Mouse (Mus musculus) kidney, embryonic 15.5 days (tissue): ENCODE results near the gene Adcy9. TPM values are rescaled to one million over a fixed set of nuclear protein-coding genes. Genes with fewer than 3 reads are reported as not detected.

Source experiments
- ATAC-seq: fragments of 200-750 bp; cut with Nextera tagmentation; replicated peaks from 2 replicates; pipeline ENCODE4 v1.8.0; 2017; ENCODE audit warnings: moderate TSS enrichment; ENCODE audit not compliant: low FRiP score
- H3K27ac ChIP-seq: fragments of 300-500 bp; sonication (generic); 2 replicates; pipeline ENCODE4 v1.5.1; 2015; ENCODE audit warnings: mild to moderate bottlenecking, inconsistent platforms
- H3K27me3 ChIP-seq: fragments of 300-500 bp; sonication (generic); 2 replicates; pipeline ENCODE4 v1.6.1; 2015; ENCODE audit warnings: inconsistent platforms
- H3K36me3 ChIP-seq: fragments of 300-500 bp; sonication (generic); 2 replicates; pipeline ENCODE4 v1.6.1; 2015; ENCODE audit warnings: inconsistent platforms
- H3K4me1 ChIP-seq: fragments of 300-500 bp; sonication (generic); 2 replicates; pipeline ENCODE4 v1.6.1; 2015; ENCODE audit warnings: inconsistent platforms
- H3K4me2 ChIP-seq: fragments of 300-500 bp; sonication (generic); 2 replicates; pipeline ENCODE4 v1.6.1; 2015; ENCODE audit warnings: moderate library complexity, mild to moderate bottlenecking, inconsistent platforms
- H3K4me3 ChIP-seq: fragments of 300-500 bp; sonication (generic); replicated peaks from 2 replicates; pipeline ENCODE4 v1.5.1; 2015; ENCODE audit warnings: mild to moderate bottlenecking, inconsistent platforms
- H3K9ac ChIP-seq: fragments of 300-500 bp; sonication (generic); 2 replicates; pipeline ENCODE4 v1.6.1; 2015; ENCODE audit warnings: mild to moderate bottlenecking, inconsistent platforms
- H3K9me3 ChIP-seq: fragments of 300-500 bp; sonication (generic); replicated peaks from 2 replicates; pipeline ENCODE4 v1.6.1; 2016; ENCODE audit warnings: inconsistent platforms
- WGBS: fragments of 180-500 bp; shearing (Covaris S2); methylation state at CpG from one replicate; pipeline ENCODE4 v1.1.7; 2015; ENCODE audit warnings: mixed read lengths; 5-methylcytosine and 5-hydroxymethylcytosine counted together
- polyA plus RNA-seq: library from polyadenylated mRNA; unstranded; fragments of >200 nt; fragmentation: Nextera tagmentation; extraction: Ambion mirVana; gene quantifications from 2 replicates; pipeline ENCODE4 v1.2.1, GENCODE M21; 2015

Gene Adcy9
- polyA plus RNA-seq, 1 experiment from 2014 or later: 1.2 TPM

DNA sequence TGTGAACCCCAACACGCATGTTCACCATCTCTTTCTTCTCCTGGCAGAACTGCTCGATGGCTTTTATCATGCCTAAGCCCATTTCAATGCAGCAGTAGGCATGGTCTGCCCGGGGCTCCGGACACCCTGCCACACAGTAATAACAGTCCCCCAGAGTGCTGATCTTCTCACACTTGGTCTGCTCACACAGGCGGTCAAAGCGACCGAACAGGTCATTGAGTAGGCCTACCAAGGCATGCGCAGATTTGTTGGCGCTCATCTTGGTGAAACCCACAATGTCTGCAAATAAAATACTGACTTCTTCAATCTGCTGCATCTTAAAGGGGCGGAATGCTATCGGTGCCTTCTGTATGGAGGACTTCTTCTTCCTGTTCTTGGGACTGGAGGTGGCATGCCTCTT lies 2.2 kb downstream of the Adcy9 start:
- peaks cover 43% of the 10 kb centered on the region for H3K4me1 ChIP-seq
- H3K9ac ChIP-seq: no peak overlapping the region
- no peak for ATAC-seq
- no peak overlapping the region for H3K4me2 ChIP-seq
- no peaks in the 10 kb centered on the region for H3K36me3 ChIP-seq
- H3K9me3 ChIP-seq: no peaks in the 10 kb centered on the region
- 94% methylated on average over 11 of the region's 11 CpGs for WGBS
- peaks cover 22% of the 10 kb centered on the region for H3K27me3 ChIP-seq
- H3K4me3 ChIP-seq: no peak overlapping the region
- no peak overlapping the region for H3K27ac ChIP-seq

GRCm38 (mm10) chr16:4417455-4417854 lies 2.8 kb downstream of the Adcy9 start:
- 71% methylated on average over 7 of the region's 7 CpGs for WGBS
- no peak for ATAC-seq
- H3K4me2 ChIP-seq: no peak overlapping the region
- H3K4me1 ChIP-seq: peaks cover 43% of the 10 kb centered on the region
- no peak overlapping the region for H3K27ac ChIP-seq
- H3K36me3 ChIP-seq: no peaks in the 10 kb centered on the region
- H3K9ac ChIP-seq: no peak overlapping the region
- peaks cover 22% of the 10 kb centered on the region for H3K27me3 ChIP-seq
- H3K4me3 ChIP-seq: no peak overlapping the region
- H3K9me3 ChIP-seq: no peaks in the 10 kb centered on the region

DNA sequence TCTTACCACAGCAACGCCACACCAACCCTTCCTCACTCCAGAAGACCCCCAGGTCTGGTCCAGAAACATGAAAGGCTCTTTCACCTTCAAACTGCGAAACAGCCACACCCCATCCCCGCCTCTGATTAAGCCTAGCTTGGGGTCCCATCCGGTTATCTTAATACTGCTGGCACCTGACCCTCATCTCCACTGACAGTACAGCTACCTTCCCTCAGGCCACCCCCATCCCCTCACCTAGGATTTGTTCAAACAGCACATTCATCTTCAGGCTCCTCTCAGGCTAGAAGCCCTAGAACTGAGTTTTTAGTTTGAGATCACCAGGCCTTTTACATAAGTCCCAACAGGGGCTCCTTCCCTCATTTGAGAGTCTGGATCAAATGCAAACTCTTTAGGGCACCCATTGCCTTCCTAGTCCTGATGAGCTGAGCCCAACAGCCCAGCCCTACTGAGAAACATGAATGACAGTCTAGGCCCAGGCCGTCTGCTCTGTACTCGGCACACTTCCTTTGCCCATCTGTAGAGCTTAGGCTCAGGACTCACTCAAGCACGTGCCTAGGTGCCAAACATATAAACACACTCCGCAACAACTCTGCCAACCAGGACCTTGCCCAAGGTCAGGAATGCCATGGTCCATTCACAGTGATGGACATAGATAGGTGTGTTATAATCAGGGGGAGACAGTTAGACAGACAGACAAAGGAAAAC lies 5.3 kb downstream of the Adcy9 start:
- H3K27me3 ChIP-seq: peaks cover 22% of the 10 kb centered on the region
- H3K4me1 ChIP-seq: peaks cover 36% of the 10 kb centered on the region
- no peaks in the 10 kb centered on the region for H3K36me3 ChIP-seq
- no peak overlapping the region for H3K27ac ChIP-seq
- no peaks in the 10 kb centered on the region for H3K9me3 ChIP-seq
- WGBS: 81% methylated on average over 8 of the region's 8 CpGs
- no peak overlapping the region for H3K9ac ChIP-seq
- no peak overlapping the region for H3K4me2 ChIP-seq
- no peak for ATAC-seq
- no peak overlapping the region for H3K4me3 ChIP-seq

DNA sequence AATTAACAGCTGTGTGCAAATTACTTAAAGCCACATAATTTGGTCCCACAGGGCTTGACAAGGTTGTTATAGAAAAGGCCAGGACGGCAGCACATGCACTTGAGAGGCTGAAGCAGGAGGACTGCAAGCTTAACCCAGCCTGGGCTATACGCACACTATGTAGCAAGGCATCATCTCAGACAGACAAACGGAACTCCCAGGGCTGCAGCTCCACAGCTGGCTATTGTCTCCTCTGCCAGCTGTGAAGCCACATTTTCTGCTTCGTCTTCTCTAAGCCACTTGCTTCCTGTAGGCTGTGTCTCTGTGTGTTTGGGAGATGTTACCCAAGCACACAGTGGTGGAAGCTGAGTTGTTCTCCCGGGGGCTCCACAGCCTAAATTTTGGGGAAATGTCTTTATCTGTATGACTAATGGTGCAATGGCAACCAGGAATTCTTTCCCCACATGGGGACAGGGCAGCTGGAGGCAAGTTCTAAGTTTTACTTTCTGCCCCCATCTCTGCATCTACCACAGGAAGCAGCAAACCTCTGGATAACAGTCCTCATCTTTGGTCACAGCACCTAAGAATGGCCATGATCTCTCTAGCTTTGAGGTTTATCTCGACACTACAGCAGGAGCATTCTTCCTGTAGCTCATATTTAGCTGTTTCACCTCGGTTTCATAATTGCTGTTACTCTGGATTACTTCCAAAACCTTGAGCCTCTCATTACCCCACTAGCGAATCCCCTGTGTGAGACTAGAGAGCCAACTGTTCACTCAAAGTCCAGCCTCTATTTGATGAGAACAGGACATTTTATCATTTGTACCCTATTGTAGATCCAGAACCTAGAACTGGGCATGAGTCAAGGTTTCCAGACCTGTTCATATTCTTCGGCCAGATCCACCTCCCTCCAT lies 6.1 kb downstream of the Adcy9 start:
- no peak for ATAC-seq
- WGBS: 72% methylated on average over 9 of the region's 9 CpGs
- peaks cover 32% of the 10 kb centered on the region for H3K4me1 ChIP-seq
- H3K4me2 ChIP-seq: no peak overlapping the region
- H3K9ac ChIP-seq: no peak overlapping the region
- no peak overlapping the region for H3K4me3 ChIP-seq
- H3K27me3 ChIP-seq: peaks cover 20% of the 10 kb centered on the region
- H3K27ac ChIP-seq: no peak overlapping the region
- no peaks in the 10 kb centered on the region for H3K36me3 ChIP-seq
- no peaks in the 10 kb centered on the region for H3K9me3 ChIP-seq

DNA sequence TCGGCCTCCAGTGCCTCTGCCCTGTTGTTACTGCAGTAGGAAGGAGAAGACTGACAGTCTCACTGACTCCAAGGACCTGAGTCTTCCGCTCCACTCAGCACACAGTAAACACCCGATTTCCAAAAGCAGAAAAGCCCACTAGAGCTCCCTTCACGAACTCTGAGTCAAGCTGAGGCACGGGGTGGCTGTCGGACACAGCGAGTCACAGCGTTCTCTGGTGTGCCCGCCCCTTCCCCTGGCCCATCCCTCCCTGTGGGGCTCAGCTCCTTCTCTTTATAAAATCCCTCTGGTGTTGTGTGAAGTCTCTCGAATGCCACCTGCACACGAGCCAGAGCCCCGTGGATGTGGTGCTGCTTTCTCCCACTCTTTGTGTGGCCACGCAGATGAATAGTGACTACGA lies 7.0 kb downstream of the Adcy9 start:
- ATAC-seq: no peak
- 48% methylated on average over 14 of the region's 14 CpGs for WGBS
- peak overlapping the region; percentile 9; the same call in 1 of the 2 replicates for H3K4me2 ChIP-seq
- no peaks in the 10 kb centered on the region for H3K9me3 ChIP-seq
- no peak overlapping the region for H3K9ac ChIP-seq
- H3K4me3 ChIP-seq: no peak overlapping the region
- H3K27me3 ChIP-seq: peaks cover 11% of the 10 kb centered on the region
- no peaks in the 10 kb centered on the region for H3K36me3 ChIP-seq
- H3K27ac ChIP-seq: no peak overlapping the region
- peaks cover 23% of the 10 kb centered on the region for H3K4me1 ChIP-seq

DNA sequence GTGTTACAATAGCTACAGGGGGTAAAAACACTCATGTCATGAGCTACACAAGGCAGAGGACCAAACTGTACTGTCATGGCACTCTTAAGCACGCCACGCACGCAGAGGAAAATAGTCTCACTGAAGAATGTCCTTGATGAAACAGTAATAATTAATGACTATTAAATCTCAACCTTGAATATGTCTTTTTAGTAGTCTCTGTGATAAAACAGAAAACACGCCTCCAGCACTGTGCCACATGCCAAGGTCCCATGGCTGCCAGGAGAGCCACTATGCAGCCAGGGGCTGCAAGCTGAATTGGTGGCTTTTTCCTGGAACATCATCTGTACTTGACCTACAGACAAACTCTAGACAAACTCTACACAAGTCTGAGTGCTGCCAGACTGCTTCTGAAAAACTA lies 8.0 kb downstream of the Adcy9 start:
- no peaks in the 10 kb centered on the region for H3K9me3 ChIP-seq
- no peak overlapping the region for H3K9ac ChIP-seq
- no peak overlapping the region for H3K4me3 ChIP-seq
- peaks cover 13% of the 10 kb centered on the region for H3K4me1 ChIP-seq
- H3K27ac ChIP-seq: no peak overlapping the region
- no peak overlapping the region for H3K4me2 ChIP-seq
- 83% methylated on average over 4 of the region's 4 CpGs for whole genome bisulfite sequencing
- peaks cover under 1% of the 10 kb centered on the region; the same call in 1 of the 2 replicates for H3K27me3 ChIP-seq
- no peak for ATAC-seq
- no peaks in the 10 kb centered on the region for H3K36me3 ChIP-seq

DNA sequence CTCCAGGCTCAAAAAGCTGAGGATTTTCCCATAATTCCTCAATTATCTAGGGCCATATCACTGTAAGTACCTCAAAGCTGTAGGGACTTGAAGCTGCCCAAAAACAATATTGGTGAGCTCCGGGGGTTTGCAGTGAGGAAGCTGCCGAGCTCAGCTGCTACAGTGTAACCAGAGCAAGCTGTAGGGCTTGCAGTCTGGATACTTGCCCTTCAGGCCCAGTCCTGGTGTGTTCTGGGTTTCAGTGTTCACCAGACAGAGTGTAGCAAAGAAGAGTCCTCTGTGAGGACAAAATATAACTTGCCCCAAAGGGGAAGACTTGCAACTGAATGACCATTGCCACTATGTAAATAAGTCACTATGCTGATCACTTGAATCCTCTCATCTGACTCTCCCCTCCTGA lies 9.0 kb downstream of the Adcy9 start:
- Histone ChIP-seq H3K4me2 (no peak overlapping the region), H3K4me3 (no peak overlapping the region), H3K27ac (no peak overlapping the region), H3K9ac (no peak overlapping the region), H3K27me3 (no peaks in the 10 kb centered on the region), H3K36me3 (no peaks in the 10 kb centered on the region), H3K9me3 (no peaks in the 10 kb centered on the region), H3K4me1 (peaks cover 13% of the 10 kb centered on the region)
- no peak for ATAC-seq
- WGBS: 62% methylated on average over 2 of the region's 2 CpGs

GRCm38 (mm10) chr16:4407536-4407935 lies 12.8 kb downstream of the Adcy9 start:
- H3K9me3 ChIP-seq: no peaks in the 10 kb centered on the region
- 70% methylated on average over 2 of the region's 2 CpGs for WGBS

GRCm38 (mm10) chr16:4406706-4407105 lies 13.6 kb downstream of the Adcy9 start:
- Histone ChIP-seq H3K27ac (no peak overlapping the region), H3K36me3 (no peaks in the 10 kb centered on the region), H3K27me3 (no peaks in the 10 kb centered on the region), H3K9ac (no peak overlapping the region), H3K4me3 (no peak overlapping the region), H3K4me2 (no peak overlapping the region), H3K4me1 (peaks cover 9% of the 10 kb centered on the region; the same call in 1 of the 2 replicates), H3K9me3 (no peaks in the 10 kb centered on the region)
- 66% methylated on average over 4 of the region's 4 CpGs for WGBS
- no peak for ATAC-seq

More at GRCm38 (mm10) chr16:4407536-4407935, 12.8 kb downstream of the Adcy9 start:
- Histone ChIP-seq H3K27me3 (no peaks in the 10 kb centered on the region), H3K4me1 (peaks cover 9% of the 10 kb centered on the region; the same call in 1 of the 2 replicates), H3K4me3 (no peak overlapping the region), H3K4me2 (no peak overlapping the region), H3K36me3 (no peaks in the 10 kb centered on the region), H3K27ac (no peak overlapping the region), H3K9ac (no peak overlapping the region)
- no peak for ATAC-seq

DNA sequence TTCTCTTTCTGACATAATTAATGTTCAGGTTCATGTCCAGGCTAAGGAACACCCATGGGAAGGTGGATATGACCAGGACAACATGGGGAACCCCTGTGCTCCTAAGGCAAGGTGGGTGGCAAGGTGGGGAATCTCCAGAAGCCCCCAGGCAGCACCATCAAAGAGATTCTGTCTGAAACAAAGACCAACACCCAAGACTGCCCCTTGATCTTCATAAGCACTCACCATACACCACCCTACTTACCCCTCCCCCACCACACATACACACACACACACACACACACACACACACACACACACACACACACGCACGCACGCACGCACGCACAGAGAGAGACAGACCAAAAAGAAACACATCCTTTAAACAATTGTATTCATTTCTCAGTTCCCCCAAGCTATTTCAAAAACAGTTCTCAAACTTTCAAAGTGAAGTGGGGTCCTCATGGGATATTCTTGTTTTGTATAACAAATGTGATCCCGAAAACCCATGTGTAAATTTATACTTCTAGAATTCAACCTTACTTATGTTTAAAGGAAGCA lies 14.2 kb downstream of the Adcy9 start:
- WGBS: 83% methylated on average over 6 of the region's 6 CpGs

GRCm38 (mm10) chr16:4404933-4405761 lies 15.2 kb downstream of the Adcy9 start:
- ATAC-seq: no peak
- H3K9me3 ChIP-seq: no peaks in the 10 kb centered on the region
- no peak overlapping the region for H3K27ac ChIP-seq
- no peak overlapping the region for H3K9ac ChIP-seq
- no peak overlapping the region for H3K4me3 ChIP-seq
- H3K27me3 ChIP-seq: no peaks in the 10 kb centered on the region
- H3K36me3 ChIP-seq: no peaks in the 10 kb centered on the region
- 45% methylated on average over 8 of the region's 8 CpGs for WGBS
- peaks cover 9% of the 10 kb centered on the region; the same call in 1 of the 2 replicates for H3K4me1 ChIP-seq
- no peak overlapping the region for H3K4me2 ChIP-seq

More for the DNA sequence above, 14.2 kb downstream of the Adcy9 start:
- Histone ChIP-seq H3K9ac (no peak overlapping the region), H3K36me3 (no peaks in the 10 kb centered on the region), H3K27ac (no peak overlapping the region), H3K4me1 (peaks cover 9% of the 10 kb centered on the region; the same call in 1 of the 2 replicates), H3K4me3 (no peak overlapping the region), H3K9me3 (no peaks in the 10 kb centered on the region), H3K27me3 (no peaks in the 10 kb centered on the region), H3K4me2 (no peak overlapping the region)
- ATAC-seq: no peak
